Mouse (Mus musculus): ENCODE measurements at regions not wholly inside any gene's neighbourhood (a gene's known extent, or its start where the extent isn't known, plus 50 kb on each side); places are given as distances from the start of the nearest gene placed in this dataset.
A peak's percentile ranks its signal among the peaks of the same experiment; 100 is the strongest.

DNA sequence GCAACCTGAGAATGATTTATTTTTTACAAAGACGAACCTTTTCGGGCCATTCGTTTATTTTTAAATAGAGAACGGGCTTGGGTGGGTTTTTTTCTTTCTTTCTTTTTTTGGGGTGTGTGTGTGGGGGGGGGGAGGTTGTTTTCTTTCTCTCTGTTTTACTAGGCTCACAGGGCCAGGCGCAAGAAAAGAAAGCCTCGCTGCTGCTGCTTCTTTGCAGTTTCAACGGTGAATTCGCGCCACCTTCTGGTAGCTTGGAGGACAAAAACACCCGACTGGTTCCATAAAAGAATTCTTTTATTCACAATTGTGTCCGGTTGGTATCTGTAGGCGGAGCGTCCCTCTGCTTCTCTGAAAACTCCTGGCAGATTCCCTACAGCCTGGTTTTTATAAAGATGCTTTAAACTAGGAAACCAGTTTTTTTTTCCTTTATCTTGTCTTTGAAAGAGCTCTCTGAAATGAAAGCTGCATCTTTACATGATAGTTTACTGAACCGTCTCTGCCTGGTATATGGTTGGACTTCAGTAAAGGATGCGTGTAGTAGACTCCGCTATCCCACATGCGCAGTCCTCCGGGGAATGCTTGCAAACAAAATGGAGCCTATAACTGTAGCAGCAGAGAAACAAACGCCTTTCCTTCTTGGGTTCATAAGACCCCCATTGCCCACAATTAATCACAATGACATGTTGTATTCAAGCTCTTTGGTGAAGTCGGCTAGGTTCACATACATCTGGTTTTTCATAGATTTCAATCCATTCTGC, 151.9 kb downstream of the Insig2 start:
- TF ChIP-seq POLR2A (IDR thresholded peaks at IDR 0.05; ENCODE audit: low read depth, low read length): no peak
- peak; percentile 52; the same call in 1 of the 2 replicates for TF ChIP-seq CTCF (IDR thresholded peaks at IDR 0.05; ENCODE audit: extremely low read depth, insufficient read length, insufficient replicate concordance, low read depth, low read length)

All from small intestine, adult 2 months (tissue).